Mouse (Mus musculus): ENCODE measurements around the gene Tlcd1.

- no peak for TF ChIP-seq CHD2 (IDR thresholded peaks at IDR 0.05; ENCODE audit: low read length)
- TF ChIP-seq USF2 (IDR thresholded peaks at IDR 0.05; ENCODE audit: borderline replicate concordance in 1 of 2, insufficient read depth in 1 of 2, low read depth in 1 of 2, low read length in 2 of 2) = no peak
- no peak for TF ChIP-seq POLR2A (IDR thresholded peaks at IDR 0.05; ENCODE audit: control insufficient read depth in 1 of 2, insufficient read depth in 1 of 2, low read depth in 1 of 2, low read length in 2 of 2, poor library complexity in 1 of 2)
- TF ChIP-seq POLR2AphosphoS5 (IDR thresholded peaks at IDR 0.05; ENCODE audit: borderline replicate concordance, low read depth, low read length) = no peak
- TF ChIP-seq HCFC1 (IDR thresholded peaks at IDR 0.05; ENCODE audit: low read depth, low read length) = no peak
- no peak for TF ChIP-seq KAT2A (conservative IDR thresholded peaks at IDR 0.05; ENCODE audit: low read depth, low read length)
- TF ChIP-seq RAD21 (IDR thresholded peaks at IDR 0.05; ENCODE audit: low read depth, low read length) = no peak
- TF ChIP-seq MAFK (IDR thresholded peaks at IDR 0.05; ENCODE audit: borderline replicate concordance, low read depth, low read length) = no peak
- TF ChIP-seq ZNF384 (IDR thresholded peaks at IDR 0.05; ENCODE audit: low read depth, low read length) = no peak
- no peak for TF ChIP-seq CTCF (IDR thresholded peaks at IDR 0.05 in 2 of 3, conservative IDR thresholded peaks at IDR 0.05 in 1 of 3; ENCODE audit: control insufficient read depth in 1 of 3, insufficient read depth in 1 of 3, low read depth in 2 of 3, low read length in 3 of 3, poor library complexity in 1 of 3, severe bottlenecking in 1 of 3)
Observed at GRCm38 (mm10) chr11:78210615-78211014, 34.1 kb downstream of the Tlcd1 start.

All from MEL (cell line).